Mouse (Mus musculus) CH12.LX (cell line): ENCODE measurements around the gene Rtl5.

ENCODE experiments used
- POLR2A ChIP-seq: IDR thresholded peaks from 2 replicates; pipeline ENCODE4 v1.6.1; 2011; ENCODE audit warnings: low read depth, mild to moderate bottlenecking, improper control_type of control experiment, low read length
- RCOR1 ChIP-seq: conservative IDR thresholded peaks from 2 replicates; pipeline ENCODE4 v1.6.1; 2012; ENCODE audit warnings: low read depth, mild to moderate bottlenecking, inconsistent platforms, low read length, improper control_type of control experiment

DNA sequence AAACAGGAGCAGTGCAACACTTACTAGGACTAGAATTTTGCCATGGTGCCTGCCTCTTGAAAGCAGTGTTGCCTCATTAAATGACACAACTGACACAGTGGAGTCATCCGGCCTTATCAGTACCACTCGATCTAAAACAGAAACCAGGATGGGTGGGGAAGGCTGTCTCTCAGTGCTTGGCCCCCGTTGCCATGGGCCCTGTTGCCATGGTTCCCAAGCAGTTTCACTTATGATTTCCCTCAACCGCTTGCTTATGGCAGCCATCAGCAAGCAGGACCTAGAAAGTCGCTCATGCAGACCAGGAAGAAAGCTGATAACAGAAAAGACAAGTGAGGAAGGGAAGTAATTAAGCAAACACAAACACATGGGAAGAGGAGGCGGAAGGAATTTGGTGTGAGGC is 39.3 kb downstream of the Rtl5 start:
- TF ChIP-seq RCOR1 (no peak), POLR2A (no peak)
